Mouse (Mus musculus) cerebellum, adult 9-11 months (tissue): Measurements from ENCODE around the gene Olfr5.
"Not testable (repeated sequence)": the region's sequence is repeated elsewhere in the genome, so short reads cannot be mapped to it uniquely, and the experiment has no call there.

Experiments used
- DNase-seq: peaks from one replicate; pipeline ENCODE4 v3.0.0; 2022

Gene Olfr5

DNA sequence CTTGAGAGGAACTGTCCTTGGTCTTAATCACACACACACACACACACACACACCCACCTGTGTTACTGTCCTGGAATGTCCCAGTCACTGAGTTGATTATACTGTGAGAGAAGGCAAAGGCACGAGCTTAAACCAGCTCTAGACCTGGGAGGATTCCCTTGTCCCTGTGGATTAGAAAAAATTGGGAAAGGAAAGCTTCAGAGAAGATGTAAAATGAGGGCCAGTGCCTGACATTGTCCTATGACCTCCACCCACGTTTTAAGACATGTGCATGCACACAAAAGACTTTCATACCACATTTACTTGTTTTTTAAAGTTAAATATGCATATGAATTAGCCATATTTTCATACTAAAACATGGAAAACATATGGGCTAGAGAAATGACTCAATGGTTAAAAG lies at the start of gene Olfr5:
Gene Olfr5, minus strand, starts transcription at position 101 of the 400 bp plus-strand sequence.
- no peak for DNase-seq

DNA sequence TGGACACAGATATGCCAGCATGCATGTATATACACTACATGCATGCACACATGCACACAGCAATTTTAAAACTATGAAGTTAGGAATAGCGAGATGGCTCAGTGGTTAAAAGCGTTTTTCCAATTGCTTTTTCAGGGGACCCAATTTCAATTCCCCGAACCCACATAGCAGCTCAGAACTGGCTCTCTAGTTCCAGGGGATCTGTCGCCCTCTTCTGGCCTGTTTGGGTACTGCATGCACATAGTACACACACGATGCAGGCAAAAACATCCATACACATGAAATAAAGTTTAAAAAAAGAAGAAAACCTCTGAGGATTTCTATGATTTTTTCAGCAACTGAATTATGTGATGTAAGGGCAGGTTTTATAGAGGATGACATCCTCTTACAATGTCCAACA lies 39.4 kb upstream of the Olfr5 start:
- DNase-seq, result no peak

DNA sequence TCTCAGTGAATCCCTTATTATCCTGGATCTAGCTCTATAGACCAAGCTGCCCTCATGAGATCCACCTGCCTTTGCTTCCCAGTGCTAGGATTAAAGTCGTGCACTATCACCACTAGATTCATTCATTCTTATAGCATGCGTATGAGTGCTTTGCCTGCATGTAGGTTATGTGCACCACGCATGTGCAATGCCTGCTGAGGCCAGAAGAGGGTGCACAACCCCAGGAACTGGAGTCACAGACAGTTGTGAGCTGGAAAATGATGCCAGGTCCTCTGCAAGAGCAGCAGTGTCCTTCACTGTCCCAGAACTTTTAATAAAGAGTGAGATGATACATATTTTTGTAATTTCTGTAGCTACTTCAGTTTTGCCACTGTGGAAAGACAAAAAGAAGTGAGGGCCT lies 38.3 kb upstream of the Olfr5 start:
- no peak for DNase-seq

DNA sequence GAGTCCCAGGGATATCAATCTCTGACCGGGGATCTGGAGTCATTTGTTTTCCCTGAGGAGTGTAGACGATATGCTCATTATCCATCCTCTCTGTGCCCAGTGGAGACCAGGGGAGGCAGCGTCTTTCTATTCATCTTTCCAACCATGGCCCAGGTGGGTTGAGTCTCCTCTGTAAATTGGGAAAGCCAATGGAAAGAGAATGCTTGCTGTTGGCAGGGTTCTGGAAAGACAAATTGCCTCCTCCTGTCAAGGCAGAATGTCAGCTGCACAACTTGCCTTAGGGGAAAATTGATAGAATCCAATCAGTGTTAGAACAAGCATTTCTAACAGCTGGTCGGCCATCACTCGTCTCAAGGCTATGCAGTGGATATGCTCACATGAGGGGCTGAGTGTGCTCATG lies 36.1 kb upstream of the Olfr5 start, which contains the start of gene Olfr1349:
Gene Olfr1349, minus strand, starts transcription at position 101 of the 400 bp plus-strand sequence.
- no peak for DNase-seq

DNA sequence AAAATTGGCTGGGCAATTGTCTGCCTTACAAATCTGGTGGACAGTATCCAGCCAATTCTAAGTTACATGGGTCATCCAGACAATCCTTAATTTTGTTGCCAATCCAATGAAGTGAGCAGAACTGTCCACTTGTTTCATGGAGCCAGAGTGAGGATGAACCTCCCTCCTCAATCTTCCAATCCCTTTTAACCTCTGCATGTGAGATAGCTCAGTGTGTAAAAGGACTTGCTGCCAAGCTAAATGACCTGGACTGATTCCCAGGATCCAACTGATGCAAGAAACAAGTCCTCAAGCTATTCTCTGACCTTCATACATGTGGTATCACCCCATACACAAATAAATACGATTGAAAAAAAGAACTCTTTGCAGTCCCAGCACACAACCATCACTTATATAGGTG lies 34.9 kb upstream of the Olfr5 start:
- no peak for DNase-seq

DNA sequence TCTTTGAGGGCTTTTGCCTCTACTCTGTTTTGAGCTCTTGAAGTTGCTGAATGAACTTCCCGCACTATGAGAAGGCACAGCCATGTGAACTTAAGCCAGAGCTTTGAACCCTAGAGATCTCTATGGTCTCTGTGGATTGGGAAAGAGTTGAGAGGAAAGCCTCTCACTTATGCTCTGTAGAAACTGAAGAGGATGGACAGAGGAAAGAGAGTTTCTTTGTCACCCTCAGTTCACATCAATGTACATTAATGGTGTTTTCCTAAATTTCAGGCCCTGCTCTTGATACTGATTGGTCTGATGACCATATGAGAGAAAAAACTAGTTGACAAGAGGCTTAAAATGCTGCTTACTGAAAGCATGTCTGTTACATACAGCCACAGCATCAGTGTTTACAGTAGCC lies 21.9 kb upstream of the Olfr5 start, which contains the start of gene Olfr1348:
Gene Olfr1348, minus strand, starts transcription at position 101 of the 400 bp plus-strand sequence.
- DNase-seq, result no peak

DNA sequence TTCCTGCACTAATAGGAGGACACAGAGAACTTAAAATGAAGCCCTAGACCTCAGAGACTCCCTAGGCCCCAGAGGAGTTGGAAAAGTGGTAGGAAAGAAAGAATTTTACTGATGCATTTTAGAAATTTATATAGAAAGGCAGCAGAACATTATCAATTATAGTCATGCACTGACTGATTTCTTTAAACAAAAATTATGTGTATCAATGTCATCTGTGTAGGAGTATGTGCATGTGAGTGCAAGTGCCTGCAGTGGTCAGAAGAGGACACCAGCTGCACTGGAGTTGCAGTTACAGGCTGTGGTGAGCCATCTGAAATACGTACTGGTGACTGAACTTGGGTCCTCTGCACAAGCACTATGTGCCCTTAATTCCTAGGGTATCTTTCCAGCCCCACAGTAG lies 12.9 kb upstream of the Olfr5 start, which contains the start of gene Olfr1347:
Gene Olfr1347, minus strand, starts transcription at position 101 of the 400 bp plus-strand sequence.
- DNase-seq, result no peak

DNA sequence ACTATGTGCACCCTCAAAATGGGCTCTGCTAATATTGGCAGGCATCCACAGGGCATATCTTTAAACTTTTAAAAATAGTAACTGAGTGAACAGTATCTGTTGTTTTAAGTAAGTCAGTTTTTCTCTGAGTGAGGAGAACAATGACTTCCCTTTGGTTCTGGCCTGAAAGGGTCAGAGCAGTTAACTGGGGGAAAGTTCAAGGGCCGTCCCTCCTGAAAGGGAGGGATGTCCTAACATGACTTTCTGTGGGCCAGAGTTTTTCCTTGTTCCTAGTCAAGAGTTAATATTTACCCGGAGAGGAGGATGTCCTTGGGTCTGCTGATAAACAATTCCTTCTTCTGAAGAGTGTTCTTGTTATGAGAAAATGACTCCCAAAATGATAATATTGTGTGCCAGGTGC lies 9.1 kb downstream of the Olfr5 start:
- not testable (repeated sequence) for DNase-seq

DNA sequence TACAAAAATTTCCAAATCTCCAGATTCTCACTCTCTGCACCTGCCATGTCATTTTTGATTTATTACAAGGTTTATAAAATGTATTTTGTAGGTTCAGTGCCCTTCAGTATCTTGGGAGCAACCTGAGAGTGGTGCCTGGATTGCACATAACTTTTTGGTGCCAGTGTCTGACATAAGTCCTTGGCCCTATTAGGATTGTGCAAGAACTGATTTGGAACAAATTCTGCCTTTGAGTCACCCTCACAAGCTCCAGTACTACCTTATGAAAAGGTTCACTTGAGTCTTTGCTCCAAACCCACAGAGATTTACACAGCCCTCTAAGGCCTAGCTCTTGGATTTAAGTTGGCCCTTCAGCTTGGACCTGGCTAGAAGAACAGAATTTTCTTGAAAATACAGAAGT lies 19.8 kb downstream of the Olfr5 start, which contains the start of gene Olfr1346:
Gene Olfr1346, plus strand, starts transcription at position 151 of the 400 bp plus-strand sequence.
- no peak for DNase-seq

DNA sequence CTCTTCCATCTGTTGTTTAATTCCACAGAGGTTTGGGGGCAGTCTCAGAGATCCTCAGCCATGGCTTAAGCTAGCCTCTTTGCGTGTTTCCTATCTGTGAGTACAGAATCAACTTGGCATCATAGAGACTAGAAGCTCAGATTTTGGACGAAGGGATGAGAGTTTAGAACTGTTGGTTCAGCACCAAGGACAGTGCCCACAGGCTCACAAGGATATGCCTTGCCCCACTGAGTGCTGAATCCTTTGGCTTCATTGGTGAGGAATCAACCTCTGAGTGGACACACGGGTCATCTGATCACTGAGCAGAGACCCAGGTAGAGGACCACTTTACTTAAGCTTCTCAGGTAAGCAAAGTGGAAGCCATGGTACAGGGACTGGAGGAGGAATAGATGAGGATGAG lies 30.3 kb downstream of the Olfr5 start:
- no peak for DNase-seq

DNA sequence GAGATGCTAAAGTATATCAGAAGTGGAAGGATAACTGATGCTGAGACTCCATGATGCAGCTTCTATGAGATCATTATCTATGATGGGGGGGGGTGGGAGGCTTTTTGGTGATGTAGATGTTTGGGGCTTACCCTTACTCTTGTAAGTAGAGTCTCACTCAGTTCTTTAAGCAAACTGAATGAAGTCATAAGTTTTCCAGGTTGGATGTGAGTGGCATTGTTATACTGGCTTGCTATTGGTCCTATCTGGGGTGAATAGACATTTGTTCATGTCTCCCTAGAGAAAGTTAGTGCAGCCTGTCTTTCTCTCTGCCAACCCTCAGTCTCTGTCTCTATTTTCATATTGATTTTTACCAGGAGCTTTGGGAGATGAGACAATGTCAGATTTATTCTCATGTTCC lies 30.9 kb downstream of the Olfr5 start, which contains the start of gene Olfr1336:
Gene Olfr1336, plus strand, starts transcription at position 301 of the 400 bp plus-strand sequence.
- DNase-seq, result no peak

DNA sequence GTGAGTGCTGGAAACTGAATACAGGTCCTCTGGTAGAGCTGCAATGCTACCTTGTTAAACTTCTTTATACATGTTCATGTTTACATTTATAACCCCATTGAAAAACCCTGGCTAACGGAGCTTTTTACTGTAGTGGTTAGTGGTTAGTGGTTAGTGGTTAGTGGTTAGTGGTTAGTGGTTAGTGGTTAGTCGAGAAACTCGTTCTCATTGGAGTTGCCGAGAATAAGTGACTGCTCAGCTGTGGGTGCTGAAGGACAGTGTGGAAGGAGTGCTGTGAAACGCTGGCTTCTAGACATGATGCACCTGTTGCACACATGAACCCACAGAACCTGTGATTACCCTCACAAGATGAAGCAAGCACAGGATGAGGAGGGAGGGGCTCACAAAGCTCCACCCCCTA lies 39.0 kb downstream of the Olfr5 start:
- DNase-seq, result no peak

DNA sequence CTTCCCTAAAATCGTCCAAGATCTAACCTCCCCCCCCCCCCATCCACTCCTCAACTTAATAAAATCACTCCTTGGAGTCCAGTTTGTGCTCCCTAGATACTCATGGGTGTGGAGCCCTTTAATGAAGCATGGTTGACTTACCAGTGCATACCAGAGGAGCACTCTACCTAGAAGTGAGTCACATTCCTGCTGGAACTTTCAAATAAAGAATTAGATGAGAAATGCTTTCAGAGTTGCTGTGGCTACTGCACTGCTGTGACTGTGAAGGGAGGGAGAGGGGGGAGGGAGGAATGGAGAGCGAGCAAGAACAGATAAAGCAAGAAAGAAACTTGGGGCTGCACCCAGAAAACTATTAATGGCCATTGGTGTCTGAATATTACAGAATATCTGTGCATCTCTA lies 45.6 kb downstream of the Olfr5 start:
- no peak for DNase-seq

DNA sequence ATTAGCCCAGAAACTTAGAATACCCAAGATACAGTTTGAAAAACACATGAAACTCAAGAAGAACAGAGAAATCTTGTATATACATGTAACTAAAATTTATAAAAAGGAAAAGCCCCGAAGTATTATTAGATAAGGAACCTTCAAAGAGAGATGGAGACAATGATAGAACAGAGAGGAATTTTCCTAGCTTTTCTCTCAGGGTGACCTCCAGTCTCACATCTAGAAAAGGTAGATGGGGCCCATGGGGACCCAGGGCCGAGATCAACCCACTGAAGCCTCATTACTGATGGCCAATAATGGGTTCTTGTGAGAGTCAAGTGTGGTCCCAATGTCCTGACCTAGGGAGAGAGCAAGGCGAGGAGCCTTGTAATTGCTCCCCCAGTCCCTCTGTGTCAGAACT lies 48.4 kb downstream of the Olfr5 start, which contains the start of gene Olfr1344:
Gene Olfr1344, plus strand, starts transcription at position 301 of the 400 bp plus-strand sequence.
- no peak for DNase-seq

DNA sequence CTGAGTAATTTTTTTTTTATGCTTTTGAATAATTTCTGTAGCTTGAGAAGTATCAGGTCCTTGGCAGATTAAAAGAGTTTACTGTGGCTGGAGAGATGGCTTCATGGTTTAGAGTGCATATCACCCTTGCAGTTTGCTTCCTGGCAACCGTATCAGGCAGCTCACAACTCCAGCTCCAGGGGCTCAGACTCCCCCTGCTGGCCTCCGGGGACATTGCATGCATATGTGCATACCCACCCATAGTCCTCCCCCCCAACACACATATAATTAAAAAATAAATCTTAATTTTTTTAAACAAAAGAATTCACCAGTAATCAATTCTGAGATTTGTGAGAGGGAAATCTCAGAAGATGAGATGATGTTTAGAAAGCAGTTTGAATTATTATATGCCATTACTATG lies 56.4 kb downstream of the Olfr5 start:
- DNase-seq, result no peak

DNA sequence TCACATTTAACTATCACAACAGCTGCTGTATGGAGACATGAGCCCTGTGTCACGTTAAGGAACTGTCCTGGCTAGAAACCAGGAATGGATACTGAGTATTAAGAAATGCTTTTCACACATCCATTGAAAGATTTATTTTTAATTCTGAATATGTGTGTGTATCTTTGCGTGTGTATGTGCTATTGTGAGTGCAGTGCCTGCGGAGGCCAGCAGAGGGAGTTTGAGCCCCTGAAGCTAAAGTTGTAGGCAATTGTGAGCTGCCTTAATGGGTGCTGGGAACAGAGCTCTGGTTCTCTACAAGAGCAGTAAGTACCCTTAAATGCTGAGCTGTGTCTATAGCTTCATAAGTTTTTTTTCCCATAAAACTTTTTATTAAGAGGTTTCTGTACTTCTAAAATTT lies 57.4 kb downstream of the Olfr5 start:
- DNase-seq, result no peak
